Mouse (Mus musculus): ENCODE results near the gene Vmn1r183. TPM values are rescaled to one million over a fixed set of nuclear protein-coding genes. Genes with fewer than 3 reads are reported as not detected.

The Vmn1r183 gene
- polyA plus RNA-seq, 1 experiment from 2014 or later: not detected

- WGBS: 1% methylated on average over 23 of the region's 23 CpGs
- Histone ChIP-seq H3K27me3 (no peaks in the 10 kb centered on the region), H3K27ac (peak within 1 kb of the TSS; percentile 89), H3K4me2 (peak within 1 kb of the TSS; percentile 69), H3K4me1 (peaks cover 2% of the 10 kb centered on the region; the same call in 1 of the 2 replicates), H3K9me3 (peaks cover 14% of the 10 kb centered on the region), H3K4me3 (peak within 1 kb of the TSS; percentile 61), H3K36me3 (peaks cover 25% of the 10 kb centered on the region), H3K9ac (peak within 1 kb of the TSS; percentile 62)
- peak; percentile 96 for ATAC-seq (ENCODE audit: insufficient number of reproducible peaks, low FRiP score, low TSS enrichment, low read depth)
These were observed 59.3 kb downstream of the Vmn1r183 start, which contains the start of gene Zfp112 for GRCm38 (mm10) chr7:24112156-24112856. Gene Zfp112 (plus strand): TSS chr7:24112314.

GRCm38 (mm10) chr7:24113001-24113400 lies 59.9 kb downstream of the Vmn1r183 start:
- H3K4me1 ChIP-seq: peaks cover 2% of the 10 kb centered on the region; the same call in 1 of the 2 replicates
- H3K9ac ChIP-seq: peak overlapping the region; percentile 62
- peaks cover 7% of the 10 kb centered on the region; the same call in 1 of the 2 replicates for H3K9me3 ChIP-seq
- ATAC-seq (ENCODE audit: insufficient number of reproducible peaks, low FRiP score, low TSS enrichment, low read depth): no peak
- no peaks in the 10 kb centered on the region for H3K27me3 ChIP-seq
- 12% methylated on average over 12 of the region's 12 CpGs for WGBS
- peak overlapping the region; percentile 69 for H3K4me2 ChIP-seq
- peak overlapping the region; percentile 61 for H3K4me3 ChIP-seq
- peak overlapping the region; percentile 89 for H3K27ac ChIP-seq
- H3K36me3 ChIP-seq: peaks cover 18% of the 10 kb centered on the region

Other genes with a start within 250 kb of the Vmn1r183 start
- gene Vmn1r175, start 242.6 kb upstream of the Vmn1r183 start, polyA plus RNA-seq (2015; fragmentation: Nextera tagmentation; extraction: Ambion mirVana): not detected in 2 replicates
- not detected in 2 replicates for gene Vmn1r176, start 215.9 kb upstream of the Vmn1r183 start, polyA plus RNA-seq (2015; fragmentation: Nextera tagmentation; extraction: Ambion mirVana)
- not detected in 2 replicates for gene Vmn1r177, start 186.8 kb upstream of the Vmn1r183 start, polyA plus RNA-seq (2015; fragmentation: Nextera tagmentation; extraction: Ambion mirVana)
- gene Vmn1r178, start 161.2 kb upstream of the Vmn1r183 start, polyA plus RNA-seq (2015; fragmentation: Nextera tagmentation; extraction: Ambion mirVana): not detected in 2 replicates
- gene Vmn1r179, start 126.3 kb upstream of the Vmn1r183 start, polyA plus RNA-seq (2015; fragmentation: Nextera tagmentation; extraction: Ambion mirVana): not detected in 2 replicates
- gene Vmn1r180, start 102.6 kb upstream of the Vmn1r183 start, polyA plus RNA-seq (2015; fragmentation: Nextera tagmentation; extraction: Ambion mirVana): not detected in 2 replicates
- not detected in 2 replicates for gene Vmn1r181, start 78.6 kb upstream of the Vmn1r183 start, polyA plus RNA-seq (2015; fragmentation: Nextera tagmentation; extraction: Ambion mirVana)
- gene V1rd19, start 51.6 kb upstream of the Vmn1r183 start, polyA plus RNA-seq (2015; fragmentation: Nextera tagmentation; extraction: Ambion mirVana): not detected in 2 replicates
- 19.1 and 20.4 TPM in 2 replicates for gene Zfp180, start 28.7 kb downstream of the Vmn1r183 start, polyA plus RNA-seq (2015; fragmentation: Nextera tagmentation; extraction: Ambion mirVana)
- 6.9 and 7.9 TPM in 2 replicates for gene Zfp112, start 59.1 kb downstream of the Vmn1r183 start, polyA plus RNA-seq (2015; fragmentation: Nextera tagmentation; extraction: Ambion mirVana)
- gene Zfp235, start 80.9 kb downstream of the Vmn1r183 start, polyA plus RNA-seq (2015; fragmentation: Nextera tagmentation; extraction: Ambion mirVana): 16.9 and 19.7 TPM in 2 replicates
- gene Zfp114, start 121.8 kb downstream of the Vmn1r183 start, polyA plus RNA-seq (2015; fragmentation: Nextera tagmentation; extraction: Ambion mirVana): 5.2 and 6.1 TPM in 2 replicates
- 10.4 and 11.7 TPM in 2 replicates for gene Zfp111, start 158.2 kb downstream of the Vmn1r183 start, polyA plus RNA-seq (2015; fragmentation: Nextera tagmentation; extraction: Ambion mirVana)
- 4.7 and 5.1 TPM in 2 replicates for gene Zfp109, start 184.3 kb downstream of the Vmn1r183 start, polyA plus RNA-seq (2015; fragmentation: Nextera tagmentation; extraction: Ambion mirVana)
- gene Zfp108, start 201.5 kb downstream of the Vmn1r183 start, polyA plus RNA-seq (2015; fragmentation: Nextera tagmentation; extraction: Ambion mirVana): 5.5 and 6.1 TPM in 2 replicates
- gene Zfp93, start 217.2 kb downstream of the Vmn1r183 start, polyA plus RNA-seq (2015; fragmentation: Nextera tagmentation; extraction: Ambion mirVana): 9.1 and 10.2 TPM in 2 replicates
- 39.6 and 49.2 TPM in 2 replicates for gene Zfp61, start 248.0 kb downstream of the Vmn1r183 start, polyA plus RNA-seq (2015; fragmentation: Nextera tagmentation; extraction: Ambion mirVana)